Mouse (Mus musculus): ENCODE results near the gene Lrba.
A peak's percentile ranks its signal among the peaks of the same experiment; 100 is the strongest.

Gene Lrba

DNA sequence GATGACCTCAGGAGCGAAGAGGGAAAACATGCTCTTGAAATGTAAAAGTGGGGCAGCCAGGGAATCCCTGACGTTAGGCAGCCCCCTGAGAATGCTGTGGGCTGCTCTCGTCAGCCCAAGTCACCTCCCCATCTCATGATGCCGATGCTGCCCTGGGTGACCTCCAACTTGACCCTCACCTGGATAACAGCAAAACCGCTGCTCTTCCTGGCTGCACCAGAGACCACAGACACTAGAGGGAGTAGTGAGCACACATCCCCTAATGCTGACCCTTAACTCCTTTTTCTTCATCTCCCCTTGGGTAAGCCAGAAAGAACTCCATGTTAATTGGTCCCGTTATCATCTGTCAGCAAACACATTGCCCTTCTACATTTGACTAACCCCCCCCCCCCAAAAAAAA lies 572.2 kb downstream of the Lrba start:
- no peak for DNase-seq (ENCODE audit: low spot score in 2 of 2)

DNA sequence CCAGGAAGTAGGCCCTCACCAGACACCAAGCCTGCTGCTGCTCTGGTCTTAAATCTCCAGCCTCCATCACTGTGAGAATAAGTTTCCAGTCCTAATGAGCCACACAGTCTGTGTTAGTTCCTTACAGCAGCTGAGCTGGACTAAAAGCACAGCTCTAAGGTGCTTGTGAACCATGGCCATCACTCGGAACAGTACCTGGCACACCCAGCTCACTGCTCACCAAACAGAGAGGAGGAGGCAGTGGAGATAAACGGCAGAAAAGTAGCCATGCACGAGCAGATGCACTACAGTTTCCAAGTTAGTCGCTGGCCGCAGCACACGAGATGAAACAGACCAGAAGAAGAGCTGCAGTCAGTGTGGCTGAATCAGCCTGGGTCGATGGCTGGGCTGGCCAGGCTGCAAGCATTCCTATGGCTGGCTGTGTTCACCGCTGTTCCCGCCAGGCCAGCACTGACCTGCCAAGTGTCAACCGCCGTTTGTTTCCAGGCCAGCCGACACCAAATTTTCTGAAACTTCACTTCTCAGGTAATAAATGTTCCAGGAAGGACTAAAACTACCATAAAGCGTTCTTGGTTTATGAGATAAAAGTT lies 573.5 kb downstream of the Lrba start:
- no peak for DNase-seq (ENCODE audit: low spot score in 2 of 2)

DNA sequence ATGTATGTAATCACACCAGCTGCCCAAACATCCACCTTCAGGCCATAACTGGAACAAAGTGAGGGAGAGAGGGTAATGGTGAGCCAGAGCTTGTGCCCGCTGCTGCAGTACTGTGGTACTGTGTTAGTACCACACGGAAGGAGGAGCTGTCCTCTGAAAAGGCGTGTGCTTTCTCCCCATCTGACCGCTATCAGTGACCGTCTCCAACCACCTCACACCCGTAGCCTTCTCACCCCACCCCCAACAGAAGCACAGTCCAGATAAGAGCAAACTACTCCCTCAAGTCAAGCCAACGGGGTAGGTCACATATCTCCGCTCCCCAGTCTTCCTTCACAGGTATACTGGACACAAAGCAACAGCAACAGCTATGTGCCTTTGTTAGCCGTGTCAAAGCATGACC lies 574.6 kb downstream of the Lrba start:
- DNase-seq (ENCODE audit: low spot score in 2 of 2), result no peak

DNA sequence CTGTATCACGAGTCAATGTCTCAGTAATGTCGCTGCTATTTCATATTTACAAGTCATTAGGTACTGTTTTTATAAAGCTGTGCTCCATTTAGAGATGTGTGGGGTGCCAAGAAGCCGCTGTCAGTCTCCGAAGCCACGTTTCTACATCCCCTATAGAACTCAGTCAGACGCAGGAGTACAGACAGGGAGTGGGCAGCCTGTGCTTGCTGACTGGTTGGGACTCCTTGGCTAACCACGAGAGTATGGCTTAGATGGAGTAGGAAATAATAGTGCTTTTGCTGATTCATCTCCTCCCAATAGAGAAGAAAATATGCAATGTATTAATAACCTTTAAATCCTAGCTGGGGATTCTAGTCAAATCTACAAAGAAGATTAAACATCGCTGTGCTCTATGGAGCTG lies 576.4 kb downstream of the Lrba start:
- DNase-seq (ENCODE audit: low spot score in 2 of 2), result no peak

DNA sequence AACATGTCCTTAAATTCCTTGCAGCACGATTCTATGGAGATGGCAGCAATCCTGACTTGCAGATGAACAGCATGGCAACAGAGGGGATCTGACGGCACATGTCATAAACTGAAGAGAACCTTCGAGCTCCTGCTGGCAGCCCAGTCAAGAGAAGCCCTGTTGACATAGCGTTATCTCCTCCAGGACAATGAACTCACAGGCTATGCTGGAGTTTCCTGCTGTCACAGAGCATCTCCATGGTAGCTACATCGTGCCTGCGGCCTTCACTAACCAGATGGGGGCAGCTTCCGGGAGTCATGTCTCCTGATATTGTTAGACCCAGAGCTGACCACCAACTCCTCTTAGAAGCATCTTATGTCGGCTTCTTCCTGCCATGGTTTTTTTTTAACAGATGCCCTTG lies 578.3 kb downstream of the Lrba start:
- no peak for DNase-seq (ENCODE audit: low spot score in 2 of 2)

DNA sequence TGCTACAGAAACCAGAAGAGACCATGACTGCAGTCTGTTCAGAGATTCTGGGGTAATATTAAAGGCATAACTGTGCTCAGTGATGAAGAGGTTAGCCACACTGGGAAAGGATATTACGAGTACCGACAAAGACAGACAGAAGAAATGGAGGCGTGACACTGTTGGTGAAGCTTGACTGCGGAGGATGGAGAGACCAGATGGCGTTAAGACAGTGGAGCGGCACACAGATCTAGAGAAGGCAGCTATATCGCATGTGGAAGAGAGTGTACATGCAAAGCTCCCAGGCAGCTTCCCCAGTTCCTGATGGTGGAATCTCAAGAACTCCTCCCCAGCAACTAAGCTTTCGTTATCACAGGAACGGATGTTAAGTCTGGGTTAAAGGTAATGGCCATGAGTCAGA lies 579.8 kb downstream of the Lrba start:
- DNase-seq (ENCODE audit: low spot score in 2 of 2), result no peak

DNA sequence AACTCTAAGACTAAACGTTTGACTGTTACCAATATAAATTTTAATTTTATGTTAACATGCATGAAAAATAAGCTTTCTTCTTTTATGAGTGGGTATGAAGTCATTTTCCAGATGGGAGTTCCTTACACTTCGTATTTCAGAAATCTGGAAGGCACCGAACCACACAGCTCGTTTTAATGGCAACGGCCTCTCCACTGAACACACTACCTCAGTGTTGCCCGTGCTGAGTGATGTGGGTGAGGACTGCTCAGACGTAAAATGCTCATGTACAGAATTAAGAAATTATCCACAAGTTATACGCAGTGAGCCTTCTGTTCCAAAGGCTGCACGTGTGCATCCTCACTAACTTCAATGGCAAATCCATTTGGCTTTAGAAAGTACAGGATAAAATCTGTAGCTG lies 582.4 kb downstream of the Lrba start:
- no peak for DNase-seq (ENCODE audit: low spot score in 2 of 2)

DNA sequence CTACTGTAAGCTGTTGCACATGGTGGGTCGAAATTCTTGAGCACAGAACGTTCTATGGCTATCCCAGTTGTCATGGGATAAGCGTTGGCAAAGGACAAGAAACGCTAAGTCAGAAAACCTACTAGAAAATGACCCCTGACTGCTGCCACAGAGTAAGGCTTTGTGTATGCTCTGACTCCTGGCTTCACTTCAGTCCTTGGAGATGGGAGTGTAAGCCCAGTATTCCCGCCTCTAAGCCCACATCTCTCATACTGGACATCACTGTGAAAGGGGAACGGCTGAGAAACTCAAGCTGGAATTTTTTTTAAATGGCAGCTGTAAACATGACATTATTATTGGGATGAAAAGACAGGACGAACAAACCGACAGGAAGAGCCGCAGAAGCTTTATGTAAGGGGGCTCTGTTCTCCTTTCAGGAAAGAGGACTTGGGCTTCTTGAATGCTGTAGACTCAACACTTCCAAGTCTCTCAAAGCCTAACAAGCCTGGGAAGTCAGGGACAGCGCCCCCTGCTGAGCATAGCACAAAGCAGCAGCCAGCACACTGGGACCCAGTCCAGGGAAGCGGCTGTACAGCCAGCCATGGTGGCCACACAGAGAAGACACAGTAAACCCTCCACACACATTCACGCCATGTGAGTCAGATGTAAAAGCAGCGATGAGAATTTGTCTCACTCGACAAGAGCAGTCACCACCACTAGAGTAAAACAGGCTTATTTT lies 583.4 kb downstream of the Lrba start:
- no peak for DNase-seq (ENCODE audit: low spot score in 2 of 2)

DNA sequence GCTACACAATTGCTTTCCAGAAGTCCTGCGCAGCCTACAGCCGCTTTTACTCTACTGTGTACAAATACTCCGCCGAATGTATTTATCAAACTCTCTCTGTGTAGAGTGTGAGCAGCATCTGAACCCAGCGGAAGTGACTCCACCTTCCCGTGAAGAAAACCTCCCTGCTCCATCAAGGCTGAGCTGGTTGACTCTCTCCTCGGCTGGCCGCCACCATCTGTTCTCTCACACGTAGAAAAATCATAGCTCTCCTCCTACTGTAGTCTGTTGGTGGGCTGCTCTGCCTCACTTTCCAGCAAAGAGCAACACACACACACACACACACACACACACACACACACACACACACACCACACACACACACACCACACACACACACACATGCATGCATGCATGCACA lies 584.7 kb downstream of the Lrba start:
- no peak for DNase-seq (ENCODE audit: low spot score in 2 of 2)

DNA sequence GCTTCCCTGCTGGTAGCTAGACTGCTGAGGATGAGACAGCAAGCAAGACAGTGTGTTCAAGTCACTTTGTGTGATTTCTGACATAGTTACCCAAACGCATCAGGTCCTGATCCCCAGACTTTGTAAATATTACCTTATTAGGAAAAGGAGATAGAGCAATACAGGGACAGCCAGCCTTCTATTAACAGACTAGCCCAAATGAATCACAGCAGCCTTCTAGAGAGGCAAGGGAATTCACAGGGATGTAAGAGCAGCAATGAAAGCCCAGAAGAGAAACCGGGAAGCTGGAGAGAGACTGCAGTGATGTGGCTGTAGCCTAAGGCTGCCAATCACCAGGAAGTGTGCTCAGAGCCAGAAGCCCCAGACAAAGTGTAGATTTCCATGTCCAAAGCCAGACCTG lies 585.2 kb downstream of the Lrba start:
- no peak for DNase-seq (ENCODE audit: low spot score in 2 of 2)

DNA sequence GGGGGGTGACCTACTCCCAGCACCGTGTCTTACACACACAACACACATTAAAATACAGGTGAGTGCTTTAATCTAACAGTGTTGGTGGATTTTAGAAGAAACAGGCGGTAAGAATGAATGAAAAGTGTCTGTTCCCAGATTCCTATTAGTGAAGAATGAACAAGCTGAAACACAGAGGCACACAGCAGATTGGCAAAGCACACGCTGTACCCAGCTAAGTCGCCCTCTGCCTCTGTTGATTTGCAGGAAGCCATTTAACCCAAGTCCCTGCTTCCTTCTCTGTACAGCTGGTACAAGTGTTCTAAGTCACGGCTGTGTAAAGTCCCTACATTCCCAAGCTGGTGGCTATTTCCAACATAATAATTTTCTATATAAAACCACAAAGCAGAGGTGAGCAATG lies 586.4 kb downstream of the Lrba start:
- DNase-seq (ENCODE audit: low spot score in 2 of 2), result no peak

DNA sequence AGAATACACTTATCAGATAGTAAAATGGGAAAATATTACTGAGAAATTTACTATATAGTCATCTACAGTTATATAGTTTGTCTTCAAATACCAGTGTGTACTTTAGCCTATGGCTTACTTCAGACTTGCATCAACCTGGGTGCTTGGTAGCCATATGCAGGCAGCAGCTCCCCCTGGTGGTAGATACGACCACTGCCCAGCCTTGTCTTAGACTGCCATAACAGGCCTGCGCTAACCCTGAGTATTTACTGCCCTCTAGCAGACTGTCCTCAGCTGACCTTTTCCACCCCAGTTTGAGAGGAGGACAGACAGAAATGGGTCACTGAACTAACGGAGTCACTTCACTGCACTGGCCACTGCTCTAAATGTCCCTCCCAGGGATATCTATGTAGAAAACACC lies 588.2 kb downstream of the Lrba start:
- DNase-seq (ENCODE audit: low spot score in 2 of 2), result peak; percentile 47 to 61

DNA sequence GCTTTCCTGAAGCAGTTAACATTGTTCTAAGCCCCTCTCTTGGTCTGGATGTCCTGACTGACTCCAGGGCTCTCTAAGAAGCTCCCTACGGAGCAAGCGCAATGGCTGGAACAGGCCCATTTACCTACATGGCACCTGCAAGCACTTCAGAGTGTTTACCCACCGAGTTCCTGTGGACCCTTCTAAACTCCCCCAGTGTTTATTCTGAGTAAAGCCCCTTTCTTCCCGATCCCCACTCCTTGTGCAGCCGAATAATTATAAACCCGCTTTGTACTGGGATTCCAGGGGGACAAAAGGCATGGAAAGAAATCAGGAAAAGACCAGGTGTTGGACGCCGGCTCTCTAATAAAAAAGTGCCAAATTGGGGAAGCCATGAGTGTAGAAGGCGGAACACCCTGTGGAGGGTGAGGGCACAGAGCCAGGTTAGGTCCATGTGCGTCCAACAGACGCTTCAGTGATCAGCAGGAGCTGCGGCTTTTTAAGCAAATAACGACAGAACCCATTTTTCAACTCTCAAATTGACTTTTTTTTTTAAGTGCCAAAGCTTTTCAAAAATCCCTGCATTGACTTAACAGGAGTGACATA lies 593.6 kb downstream of the Lrba start:
- no peak for DNase-seq (ENCODE audit: low spot score in 2 of 2)

DNA sequence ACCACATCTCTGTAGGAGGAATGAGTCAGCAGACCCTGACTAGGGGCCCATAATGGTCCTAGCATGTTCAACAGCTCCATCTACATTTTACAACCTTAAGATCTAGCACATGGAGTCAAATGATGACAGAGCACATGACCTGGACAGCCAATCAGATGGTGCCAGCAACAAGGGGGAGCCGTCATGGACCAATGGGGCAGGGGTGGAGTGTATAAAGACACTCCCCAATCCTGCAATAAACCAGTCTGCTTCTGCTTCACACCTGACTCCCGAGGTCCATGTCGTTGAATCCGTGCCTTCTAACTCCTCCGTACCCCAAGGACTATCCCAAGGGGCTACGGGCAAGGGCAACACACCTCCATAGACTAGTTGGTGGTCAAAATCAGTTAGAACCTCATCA lies 594.9 kb downstream of the Lrba start:
- DNase-seq (ENCODE audit: low spot score in 2 of 2), result no peak

DNA sequence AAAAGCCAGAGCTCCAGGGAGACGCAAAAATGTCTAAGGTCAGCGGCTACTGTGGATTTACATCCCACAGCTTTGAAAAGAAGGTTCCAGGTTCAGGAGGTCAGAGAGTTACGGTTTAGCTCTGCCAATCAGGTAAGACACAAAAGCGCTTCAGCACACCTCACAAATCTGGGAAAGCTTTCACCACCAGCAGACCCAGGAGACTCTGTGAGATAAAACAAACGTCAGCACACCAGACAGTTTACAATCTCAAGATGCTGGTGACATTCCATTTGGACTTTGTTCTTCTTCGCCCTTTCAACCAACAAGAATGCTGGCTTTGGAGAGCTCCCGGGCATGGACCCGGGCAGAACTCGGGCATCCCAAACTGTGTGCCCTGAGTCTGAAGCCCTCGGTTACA lies 595.9 kb downstream of the Lrba start:
- DNase-seq (ENCODE audit: low spot score in 2 of 2), result no peak

DNA sequence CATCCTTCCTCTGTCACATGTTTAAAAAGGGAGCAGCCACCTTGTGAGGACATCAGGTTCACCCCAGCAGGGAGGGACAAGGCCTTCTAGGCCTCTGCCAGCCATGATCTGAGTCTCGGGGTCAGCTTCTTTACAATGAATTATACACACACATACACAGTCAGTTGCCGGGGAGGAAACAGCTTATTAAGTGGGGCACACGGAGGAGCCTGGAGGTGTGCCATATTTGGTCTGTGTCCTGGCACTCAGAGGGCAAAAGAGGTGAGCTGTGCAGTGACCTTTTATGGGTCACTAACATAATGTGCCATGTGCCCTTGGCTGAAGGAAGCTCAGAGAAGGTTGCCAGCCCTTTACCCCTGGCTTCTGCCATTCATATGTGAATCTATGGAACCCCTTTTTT lies 596.9 kb downstream of the Lrba start:
- DNase-seq (ENCODE audit: low spot score in 2 of 2), result no peak

DNA sequence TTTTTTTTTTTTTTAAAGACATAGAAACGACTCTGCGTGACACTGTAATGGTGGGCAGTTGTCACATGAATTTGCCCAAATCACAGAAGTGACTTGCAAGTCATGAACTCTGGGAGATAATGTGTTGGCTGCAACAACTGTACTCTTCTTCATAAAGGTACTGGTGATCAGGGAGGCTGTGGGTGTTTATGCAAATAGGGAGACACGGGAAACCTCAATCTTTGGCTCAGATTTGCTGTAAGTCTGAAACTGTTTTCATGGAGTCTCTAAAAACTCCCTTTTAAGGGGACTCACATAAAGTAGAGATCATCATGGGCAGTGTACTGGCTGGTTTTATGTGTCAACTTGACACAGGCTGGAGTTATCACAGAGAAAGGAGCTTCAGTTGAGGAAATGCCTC lies 603.0 kb downstream of the Lrba start:
- DNase-seq (ENCODE audit: low spot score in 2 of 2), result no peak

DNA sequence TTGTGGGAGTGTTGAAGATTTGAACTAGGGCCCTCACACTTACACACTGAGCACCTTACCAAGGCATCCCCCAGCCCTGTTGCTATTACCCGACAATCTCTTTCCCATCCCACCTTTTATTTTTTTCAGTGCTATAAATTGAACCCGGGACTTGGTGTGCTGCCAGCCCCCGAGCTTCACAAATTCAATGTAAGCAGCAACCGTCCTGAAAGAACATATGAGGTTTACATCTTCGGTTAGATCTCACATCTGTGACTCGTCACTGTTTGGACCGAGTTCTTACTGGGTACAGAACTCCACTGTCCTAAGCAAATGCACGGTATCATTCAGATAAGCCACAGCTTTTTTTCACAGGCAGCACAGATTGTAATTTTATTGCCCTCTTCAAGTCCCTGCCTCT lies 607.6 kb downstream of the Lrba start:
- no peak for DNase-seq (ENCODE audit: low spot score in 2 of 2)
